Mouse (Mus musculus) lung, embryonic 14.5 days (tissue): Measurements from ENCODE around the gene Cdc42se1. TPM values are rescaled to one million over a fixed set of nuclear protein-coding genes. Genes with fewer than 3 reads are reported as not detected.
A peak's percentile ranks its signal among the peaks of the same experiment; 100 is the strongest.

Source experiments
- ATAC-seq: fragments of 200-750 bp; cut with Nextera tagmentation; 2 replicates; pipeline ENCODE4 v1.8.0; 2017; ENCODE audit warnings: mild to moderate bottlenecking, moderate TSS enrichment, moderate library complexity; ENCODE audit not compliant: insufficient read depth
- DNase-seq: peaks from one replicate; pipeline ENCODE4 v3.0.0-alpha.2; 2015
- H3K27ac ChIP-seq: fragments of 300-500 bp; sonication (generic); 2 replicates; pipeline ENCODE4 v1.5.1; 2014; ENCODE audit warnings: low read depth, mild to moderate bottlenecking, moderate library complexity
- H3K27me3 ChIP-seq: fragments of 300-500 bp; sonication (generic); 2 replicates; pipeline ENCODE4 v1.6.1; 2014; ENCODE audit warnings: low read length, control low read depth; ENCODE audit not compliant: insufficient read depth
- H3K36me3 ChIP-seq: fragments of 300-500 bp; sonication (generic); 2 replicates; pipeline ENCODE4 v1.6.1; 2014; ENCODE audit warnings: control low read depth; ENCODE audit not compliant: insufficient read depth
- H3K4me1 ChIP-seq: fragments of 300-500 bp; sonication (generic); 2 replicates; pipeline ENCODE4 v1.6.1; 2014; ENCODE audit warnings: antibody characterized with exemption, control low read depth; ENCODE audit not compliant: insufficient read depth
- H3K4me2 ChIP-seq: fragments of 300-500 bp; sonication (generic); 2 replicates; pipeline ENCODE4 v1.6.1; 2014; ENCODE audit warnings: mild to moderate bottlenecking
- H3K4me3 ChIP-seq: fragments of 300-500 bp; sonication (generic); 2 replicates; pipeline ENCODE4 v1.5.1; 2014; ENCODE audit warnings: low read depth, low read length
- H3K9ac ChIP-seq: fragments of 300-500 bp; sonication (generic); 2 replicates; pipeline ENCODE4 v1.6.1; 2014
- H3K9me3 ChIP-seq: fragments of 300-500 bp; sonication (generic); 2 replicates; pipeline ENCODE4 v1.6.1; 2016; ENCODE audit warnings: low read depth, low read length, control low read depth
- CTCF ChIP-seq: IDR thresholded peaks from 2 replicates; pipeline ENCODE4 v1.5.1; 2016; ENCODE audit warnings: antibody characterized with exemption, low read depth
- WGBS: fragments of 180-500 bp; shearing (Covaris S2); extraction: QIAGEN DNeasy Blood & Tissue Kit; methylation state at CpG from one replicate; pipeline ENCODE4 v1.1.7; 2014; 5-methylcytosine and 5-hydroxymethylcytosine counted together
- polyA plus RNA-seq: library from polyadenylated mRNA; unstranded; fragments of >200 nt; fragmentation: Nextera tagmentation; extraction: Ambion mirVana; gene quantifications from 2 replicates; pipeline ENCODE4 v1.2.1, GENCODE M21; 2014

Gene Cdc42se1
- polyA plus RNA-seq, 1 experiment from 2014 or later: 131 TPM

DNA sequence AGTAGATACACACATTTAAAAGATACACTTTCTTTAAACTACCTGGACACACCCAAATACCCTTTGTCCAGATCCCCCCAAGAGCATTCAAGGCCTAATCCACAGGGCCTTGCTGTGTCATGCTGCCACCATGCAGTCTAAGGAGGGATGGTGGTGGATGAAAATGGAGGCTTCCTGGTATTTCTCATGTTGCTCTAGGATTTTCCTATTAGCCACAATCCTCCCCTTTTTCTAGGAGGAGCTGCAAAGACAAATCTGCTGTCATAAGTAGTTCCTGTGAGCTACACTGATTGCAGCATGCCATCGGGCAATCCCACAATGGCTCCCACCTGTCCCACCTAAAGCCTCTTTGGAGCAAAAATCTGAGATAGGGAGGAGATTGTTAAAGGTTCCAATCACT, 1.3 kb upstream of the Cdc42se1 start:
- Histone ChIP-seq H3K27me3 (no peaks in the 10 kb centered on the region), H3K9me3 (no peaks in the 10 kb centered on the region), H3K4me3 (peak overlapping the region; percentile 94), H3K27ac (peak overlapping the region; percentile 98), H3K36me3 (peaks cover 26% of the 10 kb centered on the region), H3K4me2 (peak overlapping the region; percentile 94), H3K4me1 (peaks cover 19% of the 10 kb centered on the region; the same call in 1 of the 2 replicates), H3K9ac (peak overlapping the region; percentile 90)
- 7% methylated on average over 1 of the region's 1 CpGs for WGBS
- DNase-seq: peak; percentile 35
- no peak for ATAC-seq
- no peak for TF ChIP-seq CTCF

DNA sequence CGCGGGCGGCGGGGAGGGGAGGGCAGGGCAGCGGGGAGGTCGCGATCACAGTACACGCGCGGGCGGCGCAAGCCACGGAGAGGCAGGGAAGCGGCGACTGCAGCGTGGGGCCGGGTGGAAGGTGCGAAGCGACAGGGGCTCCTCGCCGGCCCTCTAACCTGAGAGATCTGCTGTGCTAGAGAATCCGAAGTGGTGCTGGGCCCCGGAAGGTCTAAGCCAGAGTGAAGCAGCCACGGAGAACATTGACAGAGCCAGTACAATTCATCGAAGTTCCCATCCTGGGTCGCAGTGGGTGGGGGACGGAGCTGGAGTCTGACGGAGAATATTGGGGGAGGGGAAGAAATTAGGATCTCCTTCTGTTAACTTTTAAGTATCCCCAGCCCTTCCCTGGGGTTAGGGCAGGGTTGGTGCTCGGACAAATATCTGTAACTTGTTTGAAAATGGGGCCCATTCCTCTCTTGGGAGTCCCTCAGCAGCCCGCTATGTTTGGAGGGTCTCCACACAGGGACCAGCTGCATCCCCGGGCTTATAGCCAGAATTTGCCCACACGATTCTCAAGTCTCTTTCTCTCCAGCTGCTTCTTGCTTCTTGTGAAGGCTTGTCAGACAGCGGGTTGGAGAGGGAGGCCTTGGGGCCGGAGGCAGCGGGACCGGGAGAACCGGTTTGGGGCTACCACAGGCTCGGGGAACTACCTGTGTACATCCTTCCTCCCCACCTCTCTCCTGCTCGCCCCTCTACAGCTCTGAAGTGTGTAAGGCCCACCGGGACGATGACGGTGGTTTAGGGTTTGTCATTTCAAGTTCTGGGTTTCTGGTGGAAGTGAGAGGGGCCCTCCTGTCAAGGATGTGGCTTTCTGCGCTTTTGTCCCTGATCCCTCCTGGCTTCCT, 605 bp downstream of the Cdc42se1 start:
- Histone ChIP-seq H3K27me3 (no peaks in the 10 kb centered on the region), H3K4me2 (peak overlapping the region; percentile 94), H3K9me3 (no peaks in the 10 kb centered on the region), H3K4me3 (peak overlapping the region; percentile 94), H3K36me3 (peaks cover 30% of the 10 kb centered on the region), H3K9ac (peak overlapping the region; percentile 90), H3K27ac (peak overlapping the region; percentile 98), H3K4me1 (peaks cover 19% of the 10 kb centered on the region; the same call in 1 of the 2 replicates)
- DNase-seq (peak; percentile 84), ATAC-seq (peak; percentile 50)
- WGBS: under 1% methylated on average over 43 of the region's 43 CpGs
- TF ChIP-seq CTCF: no peak

DNA sequence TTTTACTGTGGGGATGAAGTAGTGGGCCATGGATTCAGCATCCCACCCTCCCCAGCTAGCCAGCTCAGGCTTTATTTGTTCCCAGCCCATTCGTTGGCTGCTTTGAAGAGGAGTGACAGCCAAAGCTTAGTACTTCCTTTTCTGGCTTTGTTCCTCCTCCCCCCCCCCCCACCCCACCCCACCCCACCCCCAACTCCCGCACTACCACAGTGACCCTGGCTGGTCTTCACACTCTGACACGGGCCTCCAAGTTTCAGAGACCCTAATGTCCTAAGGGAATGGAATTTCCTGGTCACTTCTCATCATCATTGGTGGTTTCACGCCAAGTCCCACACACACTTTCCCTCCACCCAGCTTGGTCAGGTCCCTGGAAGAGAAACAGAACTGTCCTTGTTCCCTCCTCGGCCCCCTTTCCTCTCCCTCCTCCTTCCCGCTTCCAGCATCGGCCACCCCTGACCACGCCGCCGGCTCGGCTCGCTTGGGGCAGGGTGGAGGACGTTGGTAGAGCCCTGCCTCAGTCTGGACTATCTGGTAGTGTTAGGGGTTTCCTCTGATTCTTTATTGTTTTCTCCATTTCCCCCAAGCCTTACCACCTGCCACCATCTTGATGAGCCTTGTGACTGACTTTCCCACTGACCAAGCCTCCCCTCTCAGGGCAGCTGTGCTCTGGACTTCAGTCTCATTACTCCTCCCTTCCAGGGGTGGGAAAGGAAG, 1.4 kb downstream of the Cdc42se1 start:
- peak; percentile 22 for ATAC-seq
- peaks cover 38% of the 10 kb centered on the region for H3K36me3 ChIP-seq
- DNase-seq: peak; percentile 60
- H3K9me3 ChIP-seq: no peaks in the 10 kb centered on the region
- TF ChIP-seq CTCF: no peak
- 1% methylated on average over 13 of the region's 13 CpGs for WGBS
- H3K4me1 ChIP-seq: peaks cover 16% of the 10 kb centered on the region; the same call in 1 of the 2 replicates
- H3K27ac ChIP-seq: peak overlapping the region; percentile 98
- no peaks in the 10 kb centered on the region for H3K27me3 ChIP-seq
- peak overlapping the region; percentile 94 for H3K4me3 ChIP-seq
- peak overlapping the region; percentile 90 for H3K9ac ChIP-seq
- peak overlapping the region; percentile 94 for H3K4me2 ChIP-seq

DNA sequence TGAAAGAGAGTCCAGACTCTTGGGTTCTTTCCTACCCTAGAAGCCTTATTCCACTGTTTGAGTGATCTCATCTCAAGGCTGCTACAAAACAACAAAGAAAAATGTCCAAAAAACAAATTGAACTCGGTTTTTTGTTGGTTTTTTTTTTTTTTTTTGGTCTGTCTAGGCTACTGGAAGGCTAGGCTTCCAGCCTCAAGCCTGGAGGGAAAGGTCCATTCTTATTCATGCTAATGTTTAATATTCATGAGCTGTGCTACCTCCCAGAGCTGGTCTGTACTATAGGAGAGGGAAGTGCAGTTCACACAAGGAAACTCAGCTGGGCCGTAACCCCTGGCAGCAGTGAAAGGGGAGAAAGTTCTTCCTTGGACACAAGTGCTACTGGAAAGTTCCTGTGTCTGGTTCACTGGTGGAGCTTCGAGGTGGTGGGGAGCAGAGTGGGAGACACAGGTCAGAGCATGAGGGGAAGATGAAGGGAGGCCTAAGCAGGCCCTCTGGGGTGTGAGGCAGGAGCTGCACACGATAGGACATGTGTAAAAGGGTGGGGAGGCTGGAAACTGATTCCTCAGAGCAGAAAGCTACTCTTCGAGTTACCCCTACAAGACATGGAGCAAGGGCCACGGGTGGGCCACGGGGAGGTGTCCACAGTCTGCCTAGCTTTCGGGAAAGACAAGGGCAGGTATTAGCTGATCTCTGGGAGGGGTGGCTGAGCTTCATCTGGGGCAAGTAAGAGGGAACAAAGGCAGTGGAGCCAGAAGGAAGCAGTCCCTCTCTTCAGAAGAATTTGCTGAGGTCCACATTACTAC, 2.2 kb downstream of the Cdc42se1 start:
- Histone ChIP-seq H3K27ac (peak overlapping the region; percentile 98), H3K9me3 (no peaks in the 10 kb centered on the region), H3K36me3 (peaks cover 45% of the 10 kb centered on the region), H3K4me1 (peaks cover 16% of the 10 kb centered on the region; the same call in 1 of the 2 replicates), H3K9ac (peak overlapping the region; percentile 90), H3K4me3 (peak overlapping the region; percentile 94), H3K4me2 (peak overlapping the region; percentile 94), H3K27me3 (no peaks in the 10 kb centered on the region)
- DNase-seq (peak; percentile 21), ATAC-seq (no peak)
- no peak for TF ChIP-seq CTCF
- WGBS: 46% methylated on average over 8 of the region's 8 CpGs

DNA sequence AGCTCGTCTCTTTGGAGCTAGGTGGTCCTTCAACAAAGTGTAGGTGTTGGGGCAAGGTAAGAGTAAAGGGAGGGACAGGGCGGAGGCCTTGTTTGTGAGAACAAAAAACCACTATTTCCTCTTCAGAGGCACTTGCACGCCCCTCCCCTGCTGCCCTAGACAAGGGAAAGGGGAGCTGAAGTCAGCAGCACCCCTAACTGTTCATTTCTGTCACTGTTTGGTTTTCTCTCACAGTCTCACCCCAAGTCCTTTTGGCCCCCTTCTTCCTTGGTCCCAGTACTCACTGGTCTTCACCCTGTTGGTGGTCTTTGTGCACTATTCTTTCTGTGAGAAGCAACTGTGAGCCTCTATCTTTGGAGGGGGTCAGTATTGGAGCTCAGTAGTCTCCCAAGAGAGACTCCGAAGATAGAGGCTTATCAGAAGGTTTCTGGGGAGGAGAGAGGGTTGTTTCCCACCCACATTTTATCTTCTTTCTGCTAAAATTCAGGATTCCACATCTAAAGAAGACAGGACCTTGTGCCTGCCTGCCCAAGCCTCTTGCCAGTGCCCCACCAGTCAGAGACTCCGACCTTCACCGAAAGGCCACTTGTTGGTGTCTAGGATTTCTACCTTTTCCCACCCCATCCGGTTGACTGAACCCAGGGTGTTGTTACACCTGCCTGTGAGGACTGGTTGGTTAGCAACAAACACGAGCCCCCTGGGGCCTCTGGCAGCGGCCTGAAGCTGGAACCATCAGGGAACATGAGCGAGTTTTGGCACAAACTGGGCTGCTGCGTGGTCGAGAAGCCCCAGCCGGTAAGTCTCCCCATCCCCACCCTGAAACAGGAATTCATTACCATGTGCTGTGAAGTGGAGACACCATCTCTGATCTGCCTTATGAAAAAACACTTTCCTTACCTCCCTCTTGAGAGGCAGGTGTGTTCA, 3.0 kb downstream of the Cdc42se1 start, which contains the start of gene Mllt11:
Gene Mllt11, minus strand, starts transcription at position 874 of the 924 bp plus-strand sequence.
- no peaks in the 10 kb centered on the region for H3K9me3 ChIP-seq
- no peak for TF ChIP-seq CTCF
- peak within 1 kb of the TSS; percentile 94 for H3K4me2 ChIP-seq
- DNase-seq (no peak), ATAC-seq (no peak)
- H3K27ac ChIP-seq: peak within 1 kb of the TSS; percentile 98; the same call in 1 of the 2 replicates
- peaks cover 54% of the 10 kb centered on the region for H3K36me3 ChIP-seq
- H3K27me3 ChIP-seq: no peaks in the 10 kb centered on the region
- 74% methylated on average over 13 of the region's 13 CpGs for WGBS
- H3K4me1 ChIP-seq: peaks cover 16% of the 10 kb centered on the region; the same call in 1 of the 2 replicates
- H3K4me3 ChIP-seq: peak within 1 kb of the TSS; percentile 94
- H3K9ac ChIP-seq: peak within 1 kb of the TSS; percentile 90

DNA sequence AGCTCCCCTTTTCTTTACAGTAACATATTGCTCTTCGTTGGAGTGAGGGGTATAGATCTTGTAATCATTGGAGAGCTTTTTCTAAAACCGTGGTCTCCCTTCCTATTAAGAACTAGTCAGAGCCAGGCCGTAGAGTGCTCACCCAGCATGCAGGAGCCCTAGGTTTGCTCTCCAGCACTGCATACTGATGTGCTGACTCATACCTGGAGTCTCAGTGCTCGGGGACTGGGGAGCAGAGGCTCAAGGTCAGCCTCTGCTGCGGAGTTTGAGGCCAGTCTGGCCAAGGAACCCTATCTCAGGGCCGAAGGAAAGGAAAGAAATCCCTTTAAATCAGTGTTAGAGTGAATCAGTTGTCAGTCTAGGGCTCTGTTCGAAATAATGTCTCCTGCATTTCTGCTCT, 4.2 kb downstream of the Cdc42se1 start:
- ATAC-seq (no peak), DNase-seq (no peak)
- Histone ChIP-seq H3K9me3 (no peaks in the 10 kb centered on the region), H3K27ac (no peak overlapping the region), H3K4me1 (peaks cover 10% of the 10 kb centered on the region; the same call in 1 of the 2 replicates), H3K4me3 (no peak overlapping the region), H3K4me2 (no peak overlapping the region), H3K36me3 (peaks cover 66% of the 10 kb centered on the region), H3K9ac (no peak overlapping the region), H3K27me3 (no peaks in the 10 kb centered on the region)
- no peak for TF ChIP-seq CTCF
- 74% methylated on average over 7 of the region's 7 CpGs for WGBS
